Mouse (Mus musculus): ENCODE data around the gene Cfap100. TPM values are rescaled to one million over a fixed set of nuclear protein-coding genes. Genes with fewer than 3 reads are reported as not detected.

Cfap100 gene
- polyA plus RNA-seq, 1 experiment from 2014 or later: 0.42 TPM

Other genes with a start within 250 kb of the Cfap100 start
- not detected in 2 replicates for gene V1ra8, start 226.0 kb downstream of the Cfap100 start, polyA plus RNA-seq (2015; fragmentation: Nextera tagmentation; extraction: Ambion mirVana)
- gene Vmn1r53, start 204.4 kb downstream of the Cfap100 start, polyA plus RNA-seq (2015; fragmentation: Nextera tagmentation; extraction: Ambion mirVana): not detected in 2 replicates
- not detected in 2 replicates for gene Vmn1r54, start 182.5 kb downstream of the Cfap100 start, polyA plus RNA-seq (2015; fragmentation: Nextera tagmentation; extraction: Ambion mirVana)
- not detected in 2 replicates for gene BC048671, start 127.6 kb downstream of the Cfap100 start, polyA plus RNA-seq (2015; fragmentation: Nextera tagmentation; extraction: Ambion mirVana)
- 0.14 TPM in 1 of 2 replicates, not detected in the other for gene Chst13, start 103.6 kb downstream of the Cfap100 start, polyA plus RNA-seq (2015; fragmentation: Nextera tagmentation; extraction: Ambion mirVana)
- 0.15 TPM in 1 of 2 replicates, not detected in the other for gene Uroc1, start 95.5 kb downstream of the Cfap100 start, polyA plus RNA-seq (2015; fragmentation: Nextera tagmentation; extraction: Ambion mirVana)
- 5.5 and 8.1 TPM in 2 replicates for gene Zxdc, start 59.3 kb downstream of the Cfap100 start, polyA plus RNA-seq (2015; fragmentation: Nextera tagmentation; extraction: Ambion mirVana)
- 22.5 and 22.8 TPM in 2 replicates for gene Klf15, start 33.8 kb upstream of the Cfap100 start, polyA plus RNA-seq (2015; fragmentation: Nextera tagmentation; extraction: Ambion mirVana)
- 1.8 and 3.6 TPM in 2 replicates for gene Aldh1l1, start 57.6 kb upstream of the Cfap100 start, polyA plus RNA-seq (2015; fragmentation: Nextera tagmentation; extraction: Ambion mirVana)
- 10.7 and 12.0 TPM in 2 replicates for gene Slc41a3, start 175.9 kb upstream of the Cfap100 start, polyA plus RNA-seq (2015; fragmentation: Nextera tagmentation; extraction: Ambion mirVana)

All from heart, embryonic 15.5 days (tissue).